Mouse (Mus musculus) urinary bladder, postnatal 36 days (tissue): ENCODE results near the gene Spag9.
A peak's percentile ranks its signal among the peaks of the same experiment; 100 is the strongest.

Experiments
- DNase-seq, 2 experiments: peaks; one replicate each; pipeline ENCODE4 v3.0.0; 2022; ENCODE audit warnings: low spot score in 2 of 2, mixed read lengths in 1 of 2

Gene Spag9

DNA sequence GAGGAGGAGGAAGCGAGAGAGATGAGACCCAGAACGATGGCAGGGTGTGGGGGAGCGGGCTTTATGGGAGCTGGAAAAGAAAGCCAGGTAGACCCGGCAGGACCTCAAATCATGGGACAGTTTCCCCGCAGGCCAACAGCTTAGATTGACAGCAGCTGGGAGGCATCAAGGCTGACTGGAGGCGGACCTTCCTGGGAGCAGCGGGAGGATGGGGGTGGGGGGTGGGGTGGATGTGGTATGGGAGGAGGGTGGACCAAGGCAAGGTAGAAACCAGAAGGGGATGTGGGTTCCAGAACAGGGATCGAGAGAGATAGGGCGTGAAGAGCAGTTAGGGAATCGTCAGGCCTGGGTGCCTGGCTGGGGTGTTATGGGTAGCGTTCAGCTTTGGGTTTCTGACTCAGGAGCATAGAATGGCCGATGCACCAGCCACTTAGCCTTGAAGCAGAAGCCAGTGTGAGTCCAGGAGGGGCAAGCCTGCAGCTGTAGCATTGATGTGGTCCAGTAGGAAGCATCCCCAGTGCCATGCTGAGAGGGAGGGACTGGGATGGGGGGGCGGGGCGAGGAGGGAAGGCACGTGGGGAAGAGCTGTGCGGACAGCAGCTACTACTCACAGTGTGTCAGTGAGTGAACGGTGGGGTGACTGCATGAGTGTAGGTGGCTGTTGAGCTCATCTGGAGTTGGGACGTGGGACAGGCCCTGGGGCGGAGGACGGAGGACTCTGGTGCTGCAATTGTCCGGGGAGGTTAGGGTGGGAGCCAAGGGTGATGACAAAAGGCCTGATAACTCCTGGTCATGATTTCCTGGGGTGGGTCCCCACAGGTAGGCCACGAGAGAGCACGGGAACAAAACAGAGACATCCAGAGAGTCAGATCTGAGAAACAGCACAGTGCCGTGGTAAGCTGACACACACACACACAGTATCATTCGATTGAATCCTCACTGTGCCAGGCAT is 154.9 kb downstream of the Spag9 start:
- no peak for DNase-seq

DNA sequence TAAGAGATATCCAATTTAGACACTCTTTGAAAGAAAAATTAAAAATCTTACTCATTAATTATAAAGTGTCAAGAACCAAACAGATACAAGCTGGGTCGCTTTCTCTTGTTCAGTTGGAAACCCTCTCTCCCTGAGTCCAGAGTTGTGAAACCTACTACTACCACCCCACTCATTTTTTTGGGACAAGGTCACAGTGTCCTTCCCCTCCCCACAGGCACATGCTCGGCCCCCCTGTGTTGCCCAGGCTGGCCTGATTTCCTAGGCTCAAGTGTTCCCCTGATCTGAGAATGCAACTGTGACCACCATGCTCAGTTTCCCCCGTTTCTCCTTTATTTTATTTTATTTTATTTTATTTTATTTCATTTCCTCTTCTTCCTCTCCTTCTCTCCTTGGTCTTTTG is 158.3 kb downstream of the Spag9 start:
- no peak for DNase-seq

DNA sequence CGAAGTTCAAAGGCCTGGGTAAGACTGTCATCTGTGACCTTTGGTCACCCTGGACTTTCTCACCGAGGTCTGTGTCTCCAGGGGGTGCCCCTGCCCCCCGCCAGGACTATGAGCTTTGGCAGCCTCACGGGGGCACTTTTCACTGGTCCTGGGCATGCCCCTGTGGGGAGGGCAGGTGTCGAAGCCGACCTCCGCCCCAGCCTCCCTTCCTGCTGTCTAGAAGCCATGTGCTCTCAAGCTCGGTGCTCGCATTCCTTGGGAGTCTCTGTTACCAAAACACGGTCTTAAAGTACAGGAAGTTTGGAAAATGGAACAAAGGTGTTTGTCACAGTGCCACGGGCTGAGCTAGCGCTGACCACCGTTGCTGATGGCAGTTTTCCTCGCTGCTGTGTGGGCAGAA is 162.6 kb downstream of the Spag9 start:
- DNase-seq: peak in 1 of 2 experiments; percentile 40

DNA sequence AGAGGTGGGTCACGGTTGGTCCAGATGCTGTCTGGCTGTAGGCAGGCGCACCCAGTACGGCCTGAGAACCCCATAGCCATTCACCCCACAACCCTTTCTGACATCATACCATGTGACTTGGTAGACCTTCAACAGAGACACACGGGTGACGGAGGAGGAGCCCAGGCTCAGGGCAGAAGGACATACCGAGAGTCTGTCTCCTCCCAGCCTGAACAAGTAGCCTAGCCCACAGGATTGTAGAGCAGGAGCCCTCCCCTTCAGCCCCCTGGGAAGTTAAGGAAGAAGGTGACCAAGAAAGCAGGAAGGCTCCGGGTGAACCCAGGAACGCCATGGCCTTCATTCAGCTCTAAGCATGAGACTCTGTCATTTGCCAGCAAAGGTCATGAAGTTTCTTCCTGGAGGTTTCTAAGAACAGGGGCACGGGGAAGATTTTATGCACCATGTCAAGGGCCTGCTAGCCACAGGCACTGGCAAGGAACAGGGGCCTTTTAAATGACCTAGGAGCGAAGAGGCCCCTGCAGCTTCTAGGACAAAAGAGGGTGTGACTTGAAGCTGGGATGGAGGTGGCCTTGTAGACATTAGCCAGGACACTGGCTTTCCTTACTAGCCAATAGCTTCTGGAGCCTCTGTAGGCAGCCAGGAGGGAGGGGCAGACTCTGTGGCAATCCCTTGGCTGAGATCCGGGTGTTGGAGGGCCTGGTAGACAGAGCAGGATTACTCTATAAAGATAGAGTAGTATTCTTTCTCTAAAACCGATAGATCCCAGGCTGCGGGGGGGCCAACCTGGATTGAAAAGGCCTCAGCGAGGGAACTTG is 163.4 kb downstream of the Spag9 start:
- peak; percentile 33 to 81 for DNase-seq

DNA sequence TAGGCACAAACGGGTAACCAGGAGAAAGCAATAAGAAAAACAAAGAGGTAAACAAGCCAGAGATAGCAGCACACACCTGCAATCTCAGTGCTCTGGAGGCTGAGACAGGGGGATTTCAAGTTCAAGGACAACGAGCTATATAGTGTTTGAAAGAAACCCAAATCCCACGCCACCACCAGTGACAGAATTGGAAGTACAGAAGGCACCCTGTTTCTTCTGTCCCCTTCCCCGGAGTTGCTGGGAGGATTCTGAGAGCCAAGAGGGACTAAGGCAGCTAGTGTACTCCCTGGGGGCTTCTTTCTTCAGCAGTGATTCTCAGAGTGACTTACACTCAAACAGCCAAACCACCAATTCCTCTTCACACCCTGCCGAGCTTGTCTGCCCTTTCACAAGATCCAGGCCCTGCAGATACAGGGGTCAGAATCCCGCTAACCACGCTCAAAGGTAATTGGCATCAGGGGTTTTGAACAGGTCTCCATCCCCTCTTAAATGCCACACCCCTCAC is 164.1 kb downstream of the Spag9 start:
- no peak for DNase-seq

DNA sequence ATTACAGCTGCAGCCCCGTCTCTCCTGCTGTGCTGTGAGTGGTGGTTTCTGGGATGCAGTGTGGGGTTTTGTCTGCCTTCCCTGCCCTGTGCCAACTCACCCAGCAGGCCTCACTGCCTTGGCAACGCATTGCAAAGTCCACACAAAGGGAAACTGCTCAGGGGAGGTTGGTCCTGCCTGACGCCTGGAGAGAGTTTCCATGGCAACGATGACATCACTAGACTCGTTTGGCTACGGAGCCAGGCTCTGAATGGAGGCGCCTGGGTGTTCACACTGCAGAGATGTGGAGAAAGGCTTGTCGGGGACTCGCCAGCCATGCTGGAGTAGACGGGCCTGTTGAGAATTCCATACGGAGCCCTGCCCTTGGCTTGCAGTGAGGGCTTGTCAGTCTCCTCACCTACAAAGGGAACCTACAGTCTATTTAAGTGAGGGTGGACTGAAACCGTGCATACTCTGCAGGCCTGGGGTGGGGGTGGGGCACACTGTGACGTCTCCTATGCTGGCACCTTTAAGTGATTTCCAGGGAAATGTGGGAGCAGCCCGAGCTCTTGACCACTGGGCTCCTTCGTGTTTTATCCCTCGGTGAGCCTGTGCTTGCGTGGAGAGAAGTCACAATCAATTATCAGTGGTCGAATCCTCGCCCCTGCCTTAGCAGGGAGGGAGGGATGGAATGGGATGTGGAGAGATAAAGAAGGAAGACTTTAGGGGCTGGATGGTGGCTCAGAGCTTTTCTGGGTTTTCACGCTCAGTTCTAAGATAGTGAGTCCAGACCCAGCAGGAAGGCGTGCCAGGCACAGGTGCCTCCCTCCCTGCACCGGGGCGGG is 164.8 kb downstream of the Spag9 start:
- DNase-seq: peak; percentile 79 to 87

DNA sequence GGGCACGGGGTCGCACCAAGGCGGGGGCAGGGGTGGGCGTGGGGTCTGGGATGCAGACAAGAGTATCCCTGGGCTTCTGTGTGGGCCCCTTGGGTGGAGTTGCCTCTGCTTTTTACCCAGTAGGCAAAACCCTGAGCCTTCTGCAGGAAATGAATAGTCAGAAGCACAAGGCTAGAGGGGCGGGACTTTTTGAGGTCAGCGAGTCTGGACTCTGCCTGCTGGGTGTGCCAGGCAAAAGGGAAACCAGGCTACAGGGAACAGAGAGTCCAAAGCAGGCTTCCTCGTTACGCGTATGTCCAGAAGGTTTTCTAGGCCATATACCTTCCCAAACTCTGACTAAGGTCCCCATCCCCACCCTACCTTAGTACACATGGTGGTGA is 165.4 kb downstream of the Spag9 start:
- DNase-seq: peak; percentile 55 to 83

DNA sequence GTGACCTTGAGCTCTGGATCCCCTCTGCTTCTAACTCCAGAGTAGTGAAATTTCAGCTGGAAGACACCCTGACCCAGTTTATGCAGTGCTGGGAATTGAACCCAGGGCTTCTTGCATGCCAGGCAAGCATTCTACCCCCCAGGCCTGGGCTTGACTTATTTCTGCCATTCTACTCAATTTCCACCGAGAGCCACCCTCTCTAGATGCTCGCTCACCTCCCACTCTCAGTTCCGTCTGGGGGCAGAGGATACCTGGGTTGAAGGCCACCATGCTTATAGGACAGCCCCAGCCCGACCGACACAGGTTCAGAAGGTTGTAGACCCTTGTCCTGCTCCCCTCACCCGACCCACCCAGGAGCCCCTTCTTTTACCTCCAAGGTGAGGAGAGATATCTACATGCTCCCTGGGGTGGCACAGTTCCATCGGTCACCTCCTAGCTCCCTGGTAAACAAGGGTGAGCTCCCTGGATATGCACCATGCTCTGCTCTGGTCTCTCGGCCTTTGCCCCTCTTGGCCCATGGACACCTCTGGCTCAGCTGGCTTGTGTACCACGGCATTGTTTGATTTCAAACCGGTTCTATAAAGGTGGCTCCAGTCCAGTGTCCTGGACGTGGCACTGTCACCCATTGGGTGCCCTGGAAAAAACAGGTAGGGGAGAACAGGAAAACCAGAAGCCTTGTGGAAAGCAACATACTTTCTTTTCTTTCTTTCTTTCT is 166.1 kb downstream of the Spag9 start:
- DNase-seq: peak; percentile 65 to 79

DNA sequence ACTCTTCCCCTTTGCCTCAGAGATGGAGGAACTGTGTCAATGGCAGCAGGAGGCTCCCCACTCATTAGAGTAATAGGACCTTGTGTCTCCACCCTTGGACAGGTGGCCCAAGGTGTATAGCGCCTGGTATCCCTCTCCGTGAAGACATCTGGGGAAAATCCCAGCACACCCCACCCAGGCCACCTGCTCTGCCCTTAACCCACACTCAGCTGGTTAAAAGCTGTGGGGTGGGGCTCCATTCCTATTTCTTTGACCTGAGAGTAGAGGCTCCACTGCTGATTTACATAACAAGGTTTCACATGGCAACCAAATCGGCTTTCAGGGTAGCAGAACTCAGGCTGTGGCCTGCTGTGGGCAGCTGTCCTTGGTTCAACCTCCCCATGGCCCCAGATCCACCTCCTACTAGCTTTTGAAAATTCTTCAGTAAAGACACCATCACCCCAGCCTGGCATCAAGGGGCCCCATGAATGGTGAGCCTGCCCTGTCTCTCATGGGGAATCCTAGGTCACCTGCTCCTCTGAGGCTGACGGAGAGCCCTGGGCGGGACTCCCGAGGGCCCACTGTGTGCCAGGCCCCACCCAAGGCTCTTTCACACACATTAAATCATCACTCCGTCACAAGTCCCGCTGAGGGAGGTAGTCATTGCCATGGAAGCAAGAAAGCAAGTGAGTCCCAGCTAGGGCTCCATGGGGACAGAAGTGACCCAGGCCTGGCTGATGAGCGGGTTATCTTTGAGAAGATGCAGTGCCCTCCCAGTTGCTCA is 167.3 kb downstream of the Spag9 start:
- peak in 1 of 2 experiments; percentile 68 for DNase-seq

DNA sequence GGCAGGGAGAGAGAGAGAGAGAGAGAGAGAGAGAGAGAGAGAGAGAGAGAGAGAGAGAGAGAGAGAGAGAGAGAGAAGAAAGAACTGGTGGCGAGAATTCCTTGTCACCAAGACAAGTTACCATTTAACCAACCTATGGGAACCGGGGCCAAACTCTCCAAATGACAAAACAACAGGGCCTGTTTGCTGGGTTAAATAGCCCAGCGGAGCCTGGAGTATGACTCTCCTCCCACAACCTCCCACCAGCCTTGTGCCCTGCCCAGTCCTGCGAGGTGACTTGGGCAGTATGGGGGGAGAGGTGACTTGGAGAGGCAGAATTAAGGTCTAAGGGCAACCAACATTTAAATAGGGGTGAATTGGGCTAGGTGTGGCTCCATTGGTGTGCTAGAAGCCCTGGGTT is 169.9 kb downstream of the Spag9 start:
- DNase-seq: no peak

DNA sequence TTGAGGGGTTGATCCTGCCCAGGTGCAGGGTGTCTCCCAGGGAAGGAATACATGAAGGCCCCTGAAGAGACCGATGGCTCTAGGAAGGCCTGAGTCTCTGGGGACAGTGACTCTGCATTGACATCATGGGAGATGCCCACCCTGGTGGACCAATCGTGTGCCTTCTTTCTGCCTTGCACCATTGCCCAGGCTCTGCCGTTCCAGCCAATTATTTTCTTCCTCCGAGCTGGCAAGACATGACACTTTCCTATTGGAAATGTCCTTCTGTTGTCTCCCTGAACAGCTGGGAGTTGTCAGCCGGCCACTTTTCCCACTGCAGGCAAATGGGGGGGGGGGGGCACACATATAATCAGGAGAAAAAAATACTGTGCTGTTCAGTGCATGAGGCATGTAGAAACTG is 172.3 kb downstream of the Spag9 start:
- no peak for DNase-seq

DNA sequence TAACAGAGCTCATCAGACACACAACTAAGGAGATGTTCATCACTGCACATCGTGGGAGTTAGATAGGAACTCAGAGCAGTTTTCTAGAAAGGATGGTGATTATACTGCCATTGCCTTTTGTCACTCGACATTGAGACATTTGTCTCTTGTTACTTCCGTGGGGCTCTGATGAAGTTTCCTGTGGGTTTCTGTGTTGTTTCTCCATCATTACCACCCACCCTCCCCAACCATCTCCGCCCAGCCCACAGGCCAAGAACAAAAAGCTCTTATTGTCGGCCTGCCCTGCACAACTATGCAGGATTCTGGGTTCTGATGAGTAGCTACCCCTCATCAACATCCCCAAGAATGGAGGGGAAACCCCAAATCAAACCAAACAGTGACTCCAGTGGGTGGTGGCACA is 173.7 kb downstream of the Spag9 start:
- no peak for DNase-seq

DNA sequence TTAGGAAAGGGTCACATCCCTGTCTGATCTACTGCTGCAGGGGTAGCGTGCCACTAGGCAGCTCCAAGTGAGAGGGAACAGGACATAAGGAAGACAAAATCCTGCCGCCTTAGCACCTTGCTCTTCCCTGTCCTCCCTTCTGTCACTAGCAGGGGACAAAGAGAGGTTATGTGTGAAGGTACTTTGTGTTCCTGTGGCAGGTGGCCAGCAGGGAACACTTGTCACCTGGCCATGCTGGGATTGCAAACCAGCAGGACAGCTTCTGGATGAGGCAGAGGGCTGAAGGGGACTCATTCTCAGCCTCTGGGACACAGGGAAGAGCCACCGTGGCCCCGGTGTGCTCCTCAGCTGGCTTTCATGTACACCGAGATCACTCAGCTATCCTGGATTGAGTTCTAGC is 175.8 kb downstream of the Spag9 start:
- DNase-seq: no peak

DNA sequence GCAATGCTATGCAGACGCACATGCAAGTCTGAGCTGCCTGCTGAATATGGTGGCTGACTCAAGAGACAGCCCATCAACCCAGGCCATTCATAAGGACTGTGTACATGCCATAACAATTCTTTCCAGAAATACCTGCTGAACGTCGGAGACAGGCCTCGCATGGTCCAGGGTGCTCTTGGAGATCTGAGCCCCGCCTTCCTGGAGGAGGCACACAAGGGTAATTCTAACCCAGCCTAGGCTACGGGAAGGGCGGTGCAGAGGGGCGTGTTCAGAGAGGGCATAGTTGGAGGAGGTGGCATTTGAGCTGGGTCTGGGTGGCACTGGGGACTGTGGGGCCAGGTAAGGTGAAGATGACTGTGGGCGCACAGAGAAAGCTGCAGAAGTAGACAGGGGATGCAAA is 176.3 kb downstream of the Spag9 start:
- peak in 1 of 2 experiments; percentile 26 for DNase-seq

DNA sequence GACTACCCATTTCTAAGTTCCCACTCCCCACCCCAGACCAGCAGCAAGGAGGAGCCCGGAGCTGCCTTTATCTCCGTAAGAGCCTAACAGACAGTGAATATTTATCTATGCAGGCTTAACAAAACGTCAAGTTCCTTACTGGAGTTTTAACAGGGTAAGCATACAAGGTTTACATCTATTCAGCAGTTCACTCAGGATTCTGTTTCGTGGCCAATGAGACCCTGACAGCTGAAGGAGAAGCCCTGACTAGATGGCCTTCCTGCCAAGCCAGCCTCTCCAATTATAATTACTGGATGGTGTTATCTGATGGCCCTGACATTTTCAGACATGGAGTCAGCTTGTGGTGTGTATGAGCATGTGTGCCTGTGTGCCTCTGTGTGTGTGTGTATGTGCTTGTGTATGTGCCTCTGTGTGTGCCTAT is 177.8 kb downstream of the Spag9 start:
- DNase-seq: no peak

DNA sequence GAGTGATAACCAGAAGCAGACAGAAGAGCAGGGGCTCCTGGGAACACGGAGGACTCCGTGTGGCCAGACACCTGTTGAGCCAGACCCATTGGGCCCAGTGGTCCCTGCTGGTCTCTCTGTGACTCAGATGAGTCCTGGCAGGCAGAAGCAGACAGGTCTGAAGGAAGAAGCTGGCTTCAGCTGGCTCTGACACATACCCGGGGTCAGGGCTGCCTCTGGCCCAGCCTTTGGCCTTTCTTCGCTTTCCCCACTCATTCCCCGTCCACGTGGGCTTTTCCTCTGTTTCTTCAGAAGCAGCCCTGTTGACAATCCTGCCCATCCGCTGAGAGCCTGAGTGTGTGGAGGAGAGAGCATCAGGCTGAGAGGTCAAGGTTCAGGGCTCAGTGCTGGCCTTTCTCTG is 179.4 kb downstream of the Spag9 start:
- DNase-seq: peak in 1 of 2 experiments; percentile 15
